Mouse (Mus musculus) stomach, postnatal 0 days (tissue): Measurements from ENCODE around the gene Gm45713. TPM values are rescaled to one million over a fixed set of nuclear protein-coding genes. Genes with fewer than 3 reads are reported as not detected.

Experiments
- ATAC-seq: fragments of 200-750 bp; cut with Nextera tagmentation; 2 replicates; pipeline ENCODE4 v1.8.0; 2017; ENCODE audit not compliant: low FRiP score, low TSS enrichment
- DNase-seq: peaks from one replicate; pipeline ENCODE4 v3.0.0-alpha.2; 2016; ENCODE audit warnings: low spot score
- H3K27ac ChIP-seq: fragments of 300-500 bp; sonication (generic); replicated peaks from 2 replicates; pipeline ENCODE4 v1.5.1; 2014; ENCODE audit warnings: mild to moderate bottlenecking, control low read depth
- H3K27me3 ChIP-seq: fragments of 300-500 bp; sonication (generic); 2 replicates; pipeline ENCODE4 v1.6.1; 2014; ENCODE audit warnings: low read length; ENCODE audit not compliant: control insufficient read depth, insufficient read depth
- H3K36me3 ChIP-seq: fragments of 300-500 bp; sonication (generic); 2 replicates; pipeline ENCODE4 v1.6.1; 2014; ENCODE audit warnings: low read length, mixed read lengths; ENCODE audit not compliant: control insufficient read depth, insufficient read depth
- H3K4me1 ChIP-seq: fragments of 300-500 bp; sonication (generic); replicated peaks from 2 replicates; pipeline ENCODE4 v1.6.1; 2014; ENCODE audit warnings: antibody characterized with exemption; ENCODE audit not compliant: control insufficient read depth, insufficient read depth
- H3K4me2 ChIP-seq: fragments of 300-500 bp; sonication (generic); replicated peaks from 2 replicates; pipeline ENCODE4 v1.6.1; 2014; ENCODE audit warnings: low read depth, mild to moderate bottlenecking, control low read depth, moderate library complexity
- H3K4me3 ChIP-seq: fragments of 300-500 bp; sonication (generic); 2 replicates; pipeline ENCODE4 v1.5.1; 2014; ENCODE audit warnings: low read depth, low read length, control low read depth
- H3K9ac ChIP-seq: fragments of 300-500 bp; sonication (generic); 2 replicates; pipeline ENCODE4 v1.6.1; 2014; ENCODE audit warnings: mild to moderate bottlenecking, low read length, control low read depth, mixed read lengths
- H3K9me3 ChIP-seq: fragments of 300-500 bp; sonication (generic); 2 replicates; pipeline ENCODE4 v1.6.1; 2016; ENCODE audit warnings: low read length; ENCODE audit not compliant: control insufficient read depth
- CTCF ChIP-seq: IDR thresholded peaks from 2 replicates; pipeline ENCODE4 v1.5.1; 2016; ENCODE audit warnings: antibody characterized with exemption, low read depth, mild to moderate bottlenecking, moderate library complexity
- EP300 ChIP-seq: optimal IDR thresholded peaks from 2 replicates; pipeline ENCODE3; 2016; ENCODE audit warnings: antibody characterized with exemption
- WGBS: fragments of 180-500 bp; shearing (Covaris S2); extraction: QIAGEN DNeasy Blood & Tissue Kit; methylation state at CpG from one replicate; pipeline ENCODE4 v1.1.7; 2014; 5-methylcytosine and 5-hydroxymethylcytosine counted together
- polyA plus RNA-seq: library from polyadenylated mRNA; unstranded; fragments of >200 nt; fragmentation: Nextera tagmentation; extraction: Ambion mirVana; gene quantifications from 2 replicates; pipeline ENCODE4 v1.2.1, GENCODE M21; 2015

Gene Gm45713
- polyA plus RNA-seq, 1 experiment from 2014 or later, result 1.1 TPM

GRCm38 (mm10) chr7:45151303-45151702 lies 15.3 kb upstream of the Gm45713 start:
- WGBS, result 18% methylated on average over 11 of the region's 11 CpGs

GRCm38 (mm10) chr7:45150321-45150720 lies 14.3 kb upstream of the Gm45713 start:
- TF ChIP-seq CTCF, result no peak
- no peak for TF ChIP-seq EP300

More at GRCm38 (mm10) chr7:45151303-45151702, 15.3 kb upstream of the Gm45713 start:
- peak overlapping the region; percentile 5; the same call in 1 of the 2 replicates for H3K4me2 ChIP-seq
- H3K36me3 ChIP-seq, result 0 out of 2 replicates have a peak, but pooled peaks cover 2% of the 10 kb centered on the region
- no peak overlapping the region for H3K4me3 ChIP-seq
- peaks cover 8% of the 10 kb centered on the region; the same call in 1 of the 2 replicates for H3K4me1 ChIP-seq
- TF ChIP-seq EP300 (no peak), CTCF (no peak)
- no peak overlapping the region for H3K9ac ChIP-seq
- H3K27me3 ChIP-seq, result no peaks in the 10 kb centered on the region
- DNase-seq, result peak; percentile 55
- peak; percentile 7; the same call in 1 of the 2 replicates for ATAC-seq
- no peaks in the 10 kb centered on the region for H3K9me3 ChIP-seq
- peak overlapping the region; percentile 85 for H3K27ac ChIP-seq

DNA sequence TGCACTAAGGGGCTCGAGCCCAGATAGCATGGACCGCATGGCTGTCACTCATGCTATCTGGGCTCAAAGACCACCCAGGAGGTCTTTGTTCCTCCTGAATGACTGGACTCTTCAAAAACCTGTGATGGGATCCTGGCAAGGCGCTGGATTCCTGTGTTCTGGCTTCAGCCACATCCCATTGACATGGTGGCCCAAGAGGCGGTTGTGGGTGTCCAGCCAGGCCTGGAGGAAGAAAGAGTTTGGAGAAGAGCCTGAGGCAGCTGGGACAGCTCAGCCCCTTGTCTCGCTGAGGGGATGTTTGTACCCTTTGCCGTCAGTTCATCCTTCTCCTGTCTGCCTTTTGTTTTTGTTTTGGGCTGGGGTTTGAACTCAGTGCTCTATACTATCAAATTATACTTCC lies 13.5 kb upstream of the Gm45713 start:
- Histone ChIP-seq H3K4me1 (peaks cover 8% of the 10 kb centered on the region; the same call in 1 of the 2 replicates), H3K4me2 (no peak overlapping the region), H3K9me3 (no peaks in the 10 kb centered on the region), H3K4me3 (no peak overlapping the region), H3K36me3 (peaks cover 6% of the 10 kb centered on the region), H3K9ac (no peak overlapping the region), H3K27ac (peak overlapping the region; percentile 85), H3K27me3 (no peaks in the 10 kb centered on the region)
- DNase-seq, result no peak
- WGBS, result 71% methylated on average over 6 of the region's 6 CpGs
- TF ChIP-seq EP300 (no peak), CTCF (no peak)
- ATAC-seq, result no peak

More at GRCm38 (mm10) chr7:45150321-45150720, 14.3 kb upstream of the Gm45713 start:
- Histone ChIP-seq H3K36me3 (0 out of 2 replicates have a peak, but pooled peaks cover 2% of the 10 kb centered on the region), H3K4me1 (peaks cover 8% of the 10 kb centered on the region; the same call in 1 of the 2 replicates), H3K27me3 (no peaks in the 10 kb centered on the region), H3K9ac (no peak overlapping the region), H3K27ac (peak overlapping the region; percentile 85), H3K9me3 (no peaks in the 10 kb centered on the region), H3K4me3 (no peak overlapping the region), H3K4me2 (no peak overlapping the region)
- DNase-seq (no peak), ATAC-seq (no peak)
- 65% methylated on average over 4 of the region's 4 CpGs for WGBS

DNA sequence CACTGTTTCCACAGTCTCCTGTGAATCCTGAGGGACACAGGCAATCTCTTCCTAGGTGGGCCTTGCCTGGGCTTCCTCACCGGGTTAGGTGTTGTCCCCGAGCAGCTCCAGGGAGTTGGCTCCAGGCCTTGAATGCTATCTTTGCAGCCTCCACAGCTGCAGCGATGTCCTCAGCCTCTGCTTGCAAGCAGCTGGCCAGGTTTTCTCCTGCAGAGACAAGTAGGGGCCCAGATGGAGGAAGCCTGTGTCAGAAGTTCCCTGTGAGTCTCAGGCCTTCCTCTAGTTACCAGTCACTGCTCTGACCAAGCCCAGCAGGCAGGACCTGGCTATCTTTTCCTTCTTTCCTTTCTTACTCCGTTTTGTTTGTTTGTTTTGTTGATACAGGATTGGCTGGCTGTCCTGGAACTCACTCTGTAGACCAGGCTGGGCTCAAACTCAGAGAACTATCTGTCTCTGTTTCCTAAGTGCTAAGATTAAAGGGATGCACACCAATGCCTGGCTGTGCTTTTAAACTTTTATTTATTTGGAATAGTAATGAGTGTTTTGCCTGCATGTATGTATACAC lies 12.6 kb upstream of the Gm45713 start:
- Histone ChIP-seq H3K4me1 (peaks cover 8% of the 10 kb centered on the region; the same call in 1 of the 2 replicates), H3K9ac (0 out of 2 replicates have a peak overlapping the region, but pooled peaks have one; percentile 13), H3K36me3 (peaks cover 6% of the 10 kb centered on the region), H3K27me3 (no peaks in the 10 kb centered on the region), H3K4me2 (no peak overlapping the region), H3K4me3 (no peak overlapping the region), H3K27ac (0 out of 2 replicates have a peak overlapping the region, but pooled peaks have one; percentile 30), H3K9me3 (no peaks in the 10 kb centered on the region)
- DNase-seq, result no peak
- TF ChIP-seq CTCF, result no peak
- TF ChIP-seq EP300, result no peak
- no peak for ATAC-seq
- 39% methylated on average over 4 of the region's 4 CpGs for WGBS

GRCm38 (mm10) chr7:45147899-45148298 lies 11.9 kb upstream of the Gm45713 start:
- 87% methylated on average over 11 of the region's 11 CpGs for WGBS
- H3K27ac ChIP-seq, result no peak overlapping the region
- ATAC-seq (no peak), DNase-seq (no peak)
- no peak for TF ChIP-seq CTCF
- no peak for TF ChIP-seq EP300
- peaks cover 6% of the 10 kb centered on the region for H3K36me3 ChIP-seq
- peaks cover 8% of the 10 kb centered on the region; the same call in 1 of the 2 replicates for H3K4me1 ChIP-seq
- H3K4me3 ChIP-seq, result no peak overlapping the region
- no peak overlapping the region for H3K9ac ChIP-seq
- no peaks in the 10 kb centered on the region for H3K27me3 ChIP-seq
- no peak overlapping the region for H3K4me2 ChIP-seq
- H3K9me3 ChIP-seq, result no peaks in the 10 kb centered on the region

DNA sequence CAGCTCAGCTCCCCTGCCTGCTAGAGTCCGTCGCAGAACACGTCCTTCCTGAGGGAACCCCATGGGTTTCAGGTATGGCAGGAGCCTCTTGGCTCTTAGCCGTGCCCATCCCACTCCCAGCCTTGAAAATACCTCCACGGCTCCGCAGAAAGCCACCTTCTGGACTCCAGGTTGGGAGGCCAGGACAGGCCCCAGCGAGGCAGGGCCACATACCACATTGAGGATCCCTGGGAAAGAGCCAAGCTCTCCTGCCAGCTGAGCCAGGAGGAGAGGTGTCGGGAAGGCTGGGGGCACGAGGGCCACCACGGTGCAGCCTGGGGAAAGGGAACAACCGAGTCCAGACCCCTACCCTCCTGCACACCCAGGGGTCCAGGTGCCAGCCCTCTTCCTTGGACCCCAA lies 11.2 kb upstream of the Gm45713 start:
- peaks cover 8% of the 10 kb centered on the region; the same call in 1 of the 2 replicates for H3K4me1 ChIP-seq
- H3K9ac ChIP-seq, result no peak overlapping the region
- 92% methylated on average over 11 of the region's 11 CpGs for WGBS
- DNase-seq, result no peak
- no peak for TF ChIP-seq EP300
- no peak for ATAC-seq
- no peak overlapping the region for H3K4me2 ChIP-seq
- peaks cover 6% of the 10 kb centered on the region for H3K36me3 ChIP-seq
- H3K27ac ChIP-seq, result no peak overlapping the region
- H3K4me3 ChIP-seq, result no peak overlapping the region
- no peaks in the 10 kb centered on the region for H3K27me3 ChIP-seq
- no peaks in the 10 kb centered on the region for H3K9me3 ChIP-seq
